Mouse (Mus musculus): Measurements from ENCODE around the gene Olfr97. TPM values are rescaled to one million over a fixed set of nuclear protein-coding genes. Genes with fewer than 3 reads are reported as not detected.

Gene Olfr97
- polyA plus RNA-seq, 1 experiment from 2014 or later, result not detected

DNA sequence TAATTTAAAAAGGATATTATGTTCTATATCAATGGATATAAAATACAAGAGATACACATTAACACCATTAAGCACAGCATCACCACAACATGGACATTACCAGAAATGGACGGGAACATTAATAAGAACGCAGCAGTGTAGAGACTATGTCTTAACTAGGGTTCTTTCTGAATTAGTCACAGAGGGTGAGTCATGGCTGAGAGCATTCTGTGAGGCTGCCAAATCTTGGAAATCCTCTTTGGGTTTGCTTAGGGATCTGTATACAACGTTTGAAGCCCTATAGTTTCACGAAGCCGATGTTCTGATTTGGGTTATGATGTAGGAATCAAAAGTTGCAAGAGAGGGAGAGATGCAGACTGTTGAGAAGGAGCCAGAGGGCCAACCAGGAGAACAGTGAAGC is 42.3 kb downstream of the Olfr97 start:
- 69% methylated on average over 5 of the region's 5 CpGs for WGBS (ENCODE audit: insufficient replicate concordance)
- no peak overlapping the region for H3K4me3 ChIP-seq (replicated peaks)
- H3K36me3 ChIP-seq (replicated peaks), result no peaks in the 10 kb centered on the region
- no peak overlapping the region for H3K9ac ChIP-seq
- peaks cover 41% of the 10 kb centered on the region for H3K27me3 ChIP-seq
- H3K27ac ChIP-seq (replicated peaks), result no peak overlapping the region
- no peak overlapping the region for H3K4me2 ChIP-seq
- no peaks in the 10 kb centered on the region for H3K4me1 ChIP-seq (replicated peaks)
- ATAC-seq (ENCODE audit: insufficient read depth), result no peak
- no peaks in the 10 kb centered on the region for H3K9me3 ChIP-seq (replicated peaks)

DNA sequence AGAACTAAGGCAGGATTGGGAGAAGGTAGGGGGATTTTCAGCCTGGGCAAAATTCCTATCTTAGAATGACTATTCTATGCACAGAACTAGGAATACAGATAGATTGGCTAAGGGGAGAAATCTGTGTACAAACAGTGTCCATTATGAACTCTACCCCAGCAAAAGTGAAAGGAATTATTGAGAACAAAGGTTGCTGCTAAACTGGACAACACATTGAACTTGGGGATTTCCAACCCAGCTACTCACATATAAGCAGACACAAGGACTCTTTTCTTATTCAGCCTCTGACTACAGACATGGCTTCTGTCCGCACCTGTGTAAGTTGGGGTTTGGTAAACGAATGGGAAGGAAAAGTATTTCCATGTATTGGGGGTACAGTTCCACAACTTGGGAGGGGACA is 43.5 kb downstream of the Olfr97 start, which contains the start of gene Ubd:
Gene Ubd, plus strand, starts transcription at position 237 of the 400 bp plus-strand sequence.
- 60% methylated on average over 2 of the region's 2 CpGs for WGBS (ENCODE audit: insufficient replicate concordance)
- no peak for ATAC-seq (ENCODE audit: insufficient read depth)
- Histone ChIP-seq H3K27ac (replicated peaks) (no peak within 1 kb of the TSS), H3K9me3 (replicated peaks) (no peaks in the 10 kb centered on the region), H3K9ac (no peak within 1 kb of the TSS), H3K4me2 (no peak within 1 kb of the TSS), H3K4me1 (replicated peaks) (no peaks in the 10 kb centered on the region), H3K27me3 (peaks cover 38% of the 10 kb centered on the region), H3K36me3 (replicated peaks) (no peaks in the 10 kb centered on the region), H3K4me3 (replicated peaks) (no peak within 1 kb of the TSS)

GRCm38 (mm10) chr17:37193032-37193431 is 44.1 kb downstream of the Olfr97 start:
- no peak overlapping the region for H3K4me3 ChIP-seq (replicated peaks)
- H3K36me3 ChIP-seq (replicated peaks), result no peaks in the 10 kb centered on the region
- no peaks in the 10 kb centered on the region for H3K9me3 ChIP-seq (replicated peaks)
- no peak overlapping the region for H3K4me2 ChIP-seq
- no peak for ATAC-seq (ENCODE audit: insufficient read depth)
- no peak overlapping the region for H3K9ac ChIP-seq
- no peak overlapping the region for H3K27ac ChIP-seq (replicated peaks)
- H3K27me3 ChIP-seq, result peaks cover 32% of the 10 kb centered on the region
- H3K4me1 ChIP-seq (replicated peaks), result no peaks in the 10 kb centered on the region

DNA sequence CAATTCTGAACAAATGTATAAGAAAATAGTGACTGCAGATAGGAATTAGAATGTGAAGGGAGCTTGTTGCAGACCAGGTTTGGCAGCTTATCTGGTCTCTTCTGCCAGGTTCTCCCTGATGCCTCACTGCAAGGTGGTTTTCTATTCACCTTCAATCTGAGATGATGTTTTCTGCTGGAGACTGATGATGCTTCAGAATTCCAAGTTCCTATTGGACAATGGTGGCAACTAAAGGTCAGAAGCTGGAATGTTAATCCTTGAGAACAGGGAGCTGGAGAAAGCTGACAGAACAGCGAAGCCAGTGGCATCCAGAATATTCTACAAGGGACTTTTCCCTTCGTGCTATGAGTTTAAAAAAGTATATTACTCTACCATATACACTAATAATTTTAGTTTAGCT is 46.4 kb downstream of the Olfr97 start:
- no peak overlapping the region for H3K27ac ChIP-seq (replicated peaks)
- no peaks in the 10 kb centered on the region for H3K36me3 ChIP-seq (replicated peaks)
- no peak overlapping the region for H3K4me3 ChIP-seq (replicated peaks)
- H3K4me2 ChIP-seq, result no peak overlapping the region
- no peak for ATAC-seq (ENCODE audit: insufficient read depth)
- H3K27me3 ChIP-seq, result peaks cover 9% of the 10 kb centered on the region
- no peak overlapping the region for H3K9ac ChIP-seq
- H3K9me3 ChIP-seq (replicated peaks), result no peaks in the 10 kb centered on the region
- H3K4me1 ChIP-seq (replicated peaks), result no peaks in the 10 kb centered on the region
- 33% methylated on average over 2 of the region's 2 CpGs for WGBS (ENCODE audit: insufficient replicate concordance)

DNA sequence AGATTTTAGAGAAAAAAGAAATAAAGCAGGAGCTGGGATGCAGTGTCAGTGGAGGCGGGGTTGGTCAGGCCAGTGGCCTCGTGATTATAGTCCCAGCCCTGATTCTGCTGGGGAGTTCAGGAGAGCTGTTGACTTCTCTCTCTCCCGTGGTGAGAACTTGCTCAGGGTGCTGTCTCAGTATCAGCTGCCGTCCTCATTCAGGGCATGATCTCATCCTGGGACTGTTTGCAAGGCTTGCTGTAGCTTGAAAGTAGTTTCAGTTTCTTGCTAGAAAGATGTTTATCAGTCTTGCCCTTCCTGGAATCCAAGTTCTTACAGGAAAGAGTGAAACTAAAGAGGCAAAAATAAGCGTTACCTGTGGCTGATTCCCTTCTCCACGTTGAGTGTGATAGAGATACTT is 51.7 kb downstream of the Olfr97 start:
- Histone ChIP-seq H3K36me3 (replicated peaks) (no peaks in the 10 kb centered on the region), H3K27ac (replicated peaks) (no peak overlapping the region), H3K9ac (no peak overlapping the region), H3K4me1 (replicated peaks) (no peaks in the 10 kb centered on the region), H3K27me3 (no peaks in the 10 kb centered on the region), H3K9me3 (replicated peaks) (no peaks in the 10 kb centered on the region), H3K4me2 (no peak overlapping the region), H3K4me3 (replicated peaks) (no peak overlapping the region)
- WGBS (ENCODE audit: insufficient replicate concordance), result 19% methylated on average over 6 of the region's 6 CpGs
- ATAC-seq (ENCODE audit: insufficient read depth), result no peak

Other genes with a start within 250 kb of the Olfr97 start
- not detected in 2 replicates for gene H2-M5, start 247.8 kb downstream of the Olfr97 start, polyA plus RNA-seq (2015; fragmentation: Nextera tagmentation; extraction: Ambion mirVana)
- 3.2 and 3.8 TPM in 2 replicates for gene Zfp57, start 236.2 kb downstream of the Olfr97 start, polyA plus RNA-seq (2015; fragmentation: Nextera tagmentation; extraction: Ambion mirVana)
- gene Mog, start 213.9 kb downstream of the Olfr97 start, polyA plus RNA-seq (2015; fragmentation: Nextera tagmentation; extraction: Ambion mirVana), result not detected in 2 replicates
- 0.25 and 0.66 TPM in 2 replicates for gene Gabbr1, start 191.4 kb downstream of the Olfr97 start, polyA plus RNA-seq (2015; fragmentation: Nextera tagmentation; extraction: Ambion mirVana)
- gene Olfr90, start 148.8 kb downstream of the Olfr97 start, polyA plus RNA-seq (2015; fragmentation: Nextera tagmentation; extraction: Ambion mirVana), result not detected in 2 replicates
- not detected in 2 replicates for gene Olfr91, start 139.1 kb downstream of the Olfr97 start, polyA plus RNA-seq (2015; fragmentation: Nextera tagmentation; extraction: Ambion mirVana)
- not detected in 2 replicates for gene Olfr92, start 117.2 kb downstream of the Olfr97 start, polyA plus RNA-seq (2015; fragmentation: Nextera tagmentation; extraction: Ambion mirVana)
- gene Olfr93, start 75.8 kb downstream of the Olfr97 start, polyA plus RNA-seq (2015; fragmentation: Nextera tagmentation; extraction: Ambion mirVana), result not detected in 2 replicates
- not detected in 2 replicates for gene Ubd, start 43.4 kb downstream of the Olfr97 start, polyA plus RNA-seq (2015; fragmentation: Nextera tagmentation; extraction: Ambion mirVana)
- not detected in 2 replicates for gene Olfr94, start 36.3 kb downstream of the Olfr97 start, polyA plus RNA-seq (2015; fragmentation: Nextera tagmentation; extraction: Ambion mirVana)
- not detected in 2 replicates for gene Olfr95, start 24.2 kb downstream of the Olfr97 start, polyA plus RNA-seq (2015; fragmentation: Nextera tagmentation; extraction: Ambion mirVana)
- gene Olfr96, start 17.2 kb downstream of the Olfr97 start, polyA plus RNA-seq (2015; fragmentation: Nextera tagmentation; extraction: Ambion mirVana), result not detected in 2 replicates
- gene Olfr98, start 26.4 kb upstream of the Olfr97 start, polyA plus RNA-seq (2015; fragmentation: Nextera tagmentation; extraction: Ambion mirVana), result not detected in 2 replicates
- gene H2-M3, start 32.9 kb upstream of the Olfr97 start, polyA plus RNA-seq (2015; fragmentation: Nextera tagmentation; extraction: Ambion mirVana), result 2.0 TPM in 2 replicates
- not detected in 2 replicates for gene Olfr99, start 46.1 kb upstream of the Olfr97 start, polyA plus RNA-seq (2015; fragmentation: Nextera tagmentation; extraction: Ambion mirVana)
- not detected in 2 replicates for gene Olfr101, start 67.0 kb upstream of the Olfr97 start, polyA plus RNA-seq (2015; fragmentation: Nextera tagmentation; extraction: Ambion mirVana)
- gene Olfr102, start 79.7 kb upstream of the Olfr97 start, polyA plus RNA-seq (2015; fragmentation: Nextera tagmentation; extraction: Ambion mirVana), result not detected in 2 replicates
- not detected in 2 replicates for gene Olfr103, start 102.4 kb upstream of the Olfr97 start, polyA plus RNA-seq (2015; fragmentation: Nextera tagmentation; extraction: Ambion mirVana)
- gene Olfr104-ps, start 122.3 kb upstream of the Olfr97 start, polyA plus RNA-seq (2015; fragmentation: Nextera tagmentation; extraction: Ambion mirVana), result not detected in 2 replicates
- gene Olfr105-ps, start 141.7 kb upstream of the Olfr97 start, polyA plus RNA-seq (2015; fragmentation: Nextera tagmentation; extraction: Ambion mirVana), result not detected in 2 replicates
- gene Olfr106-ps, start 153.1 kb upstream of the Olfr97 start, polyA plus RNA-seq (2015; fragmentation: Nextera tagmentation; extraction: Ambion mirVana), result not detected in 2 replicates
- not detected in 2 replicates for gene Olfr107, start 161.9 kb upstream of the Olfr97 start, polyA plus RNA-seq (2015; fragmentation: Nextera tagmentation; extraction: Ambion mirVana)
- not detected in 2 replicates for gene Olfr108, start 208.2 kb upstream of the Olfr97 start, polyA plus RNA-seq (2015; fragmentation: Nextera tagmentation; extraction: Ambion mirVana)
- gene Olfr109, start 221.6 kb upstream of the Olfr97 start, polyA plus RNA-seq (2015; fragmentation: Nextera tagmentation; extraction: Ambion mirVana), result not detected in 2 replicates
- not detected in 2 replicates for gene H2-M2, start 246.2 kb upstream of the Olfr97 start, polyA plus RNA-seq (2015; fragmentation: Nextera tagmentation; extraction: Ambion mirVana)